Mouse (Mus musculus) hindbrain, embryonic 15.5 days (tissue): ENCODE data around the gene Zup1. TPM values are rescaled to one million over a fixed set of nuclear protein-coding genes. Genes with fewer than 3 reads are reported as not detected.
"Not testable (repeated sequence)": the region's sequence is repeated elsewhere in the genome, so short reads cannot be mapped to it uniquely, and the experiment has no call there.

ENCODE experiments used
- ATAC-seq: fragments of 200-750 bp; cut with Nextera tagmentation; 2 replicates; pipeline ENCODE4 v1.8.0; 2017; ENCODE audit warnings: low read depth, moderate number of reproducible peaks, moderate TSS enrichment; ENCODE audit not compliant: low FRiP score
- H3K27ac ChIP-seq: fragments of 300-500 bp; sonication (generic); replicated peaks from 2 replicates; pipeline ENCODE4 v1.5.1; 2015; ENCODE audit warnings: mild to moderate bottlenecking, inconsistent platforms
- H3K27me3 ChIP-seq: fragments of 300-500 bp; sonication (generic); 2 replicates; pipeline ENCODE4 v1.6.1; 2015; ENCODE audit warnings: control low read depth, inconsistent platforms
- H3K36me3 ChIP-seq: fragments of 300-500 bp; sonication (generic); 2 replicates; pipeline ENCODE4 v1.6.1; 2015; ENCODE audit warnings: control low read depth, inconsistent platforms
- H3K4me1 ChIP-seq: fragments of 300-500 bp; sonication (generic); replicated peaks from 2 replicates; pipeline ENCODE4 v1.6.1; 2015; ENCODE audit warnings: control low read depth, inconsistent platforms
- H3K4me2 ChIP-seq: fragments of 300-500 bp; sonication (generic); 2 replicates; pipeline ENCODE4 v1.6.1; 2015; ENCODE audit warnings: moderate library complexity, mild to moderate bottlenecking, inconsistent platforms
- H3K4me3 ChIP-seq: fragments of 300-500 bp; sonication (generic); 2 replicates; pipeline ENCODE4 v1.5.1; 2015; ENCODE audit warnings: mild to moderate bottlenecking, inconsistent platforms
- H3K9ac ChIP-seq: fragments of 300-500 bp; sonication (generic); 2 replicates; pipeline ENCODE4 v1.6.1; 2015; ENCODE audit warnings: inconsistent platforms
- H3K9me3 ChIP-seq: fragments of 300-500 bp; sonication (generic); 2 replicates; pipeline ENCODE4 v1.6.1; 2016; ENCODE audit warnings: control low read depth, inconsistent platforms
- WGBS: fragments of 180-500 bp; shearing (Covaris S2); methylation state at CpG from one replicate; pipeline ENCODE4 v1.1.7; 2015; 5-methylcytosine and 5-hydroxymethylcytosine counted together
- polyA plus RNA-seq: library from polyadenylated mRNA; unstranded; fragments of >200 nt; fragmentation: Nextera tagmentation; extraction: Ambion mirVana; gene quantifications from 2 replicates; pipeline ENCODE4 v1.2.1, GENCODE M21; 2015

The Zup1 gene
- polyA plus RNA-seq, 1 experiment from 2014 or later: 19.7 TPM

DNA sequence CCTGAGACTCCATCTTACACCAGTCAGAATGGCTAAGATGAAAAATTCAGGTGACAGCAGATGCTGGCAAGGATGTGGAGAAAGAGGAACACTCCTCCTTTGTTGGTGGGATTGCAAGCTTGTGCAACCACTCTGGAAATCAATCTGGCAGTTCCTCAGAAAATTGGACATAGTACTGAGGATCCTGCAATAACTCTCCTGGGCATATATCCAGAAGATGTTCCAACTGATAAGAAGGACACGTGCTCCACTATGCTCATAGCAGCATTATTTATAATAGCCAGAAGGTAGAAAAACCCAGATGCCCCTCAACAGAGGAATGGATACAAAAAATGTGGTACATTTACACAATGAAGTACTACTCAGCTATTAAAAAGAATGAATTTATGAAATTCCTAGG, 49.5 kb downstream of the Zup1 start:
- not testable (repeated sequence) for H3K27ac ChIP-seq, H3K4me2 ChIP-seq, H3K9me3 ChIP-seq, H3K4me3 ChIP-seq, H3K27me3 ChIP-seq, H3K9ac ChIP-seq, H3K36me3 ChIP-seq, H3K4me1 ChIP-seq, ATAC-seq
- 84% methylated on average over 1 of the region's 1 CpGs for WGBS

DNA sequence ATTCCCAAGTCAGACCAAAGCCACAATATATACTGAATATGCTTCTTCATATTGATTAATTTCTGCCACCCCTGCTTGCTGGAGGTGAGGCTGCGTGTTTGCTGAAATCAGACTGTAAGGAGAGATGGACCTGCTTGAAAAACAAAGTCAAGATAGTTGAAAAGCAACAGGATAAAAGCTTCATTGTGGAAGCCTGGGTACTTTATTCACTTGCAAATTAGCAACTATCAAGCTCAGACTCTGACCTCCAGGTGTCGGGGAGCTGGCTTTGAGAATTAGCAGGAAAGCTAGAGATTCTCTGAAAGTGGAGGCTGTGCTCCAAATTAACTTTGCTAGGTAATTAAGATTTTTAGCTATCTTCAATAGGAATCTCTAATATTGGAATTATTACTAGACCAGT, 68.7 kb downstream of the Zup1 start:
- 72% methylated on average over 2 of the region's 2 CpGs for WGBS
- not testable (repeated sequence) for H3K4me3 ChIP-seq, H3K36me3 ChIP-seq, ATAC-seq, H3K27me3 ChIP-seq, H3K4me1 ChIP-seq, H3K9ac ChIP-seq, H3K4me2 ChIP-seq, H3K27ac ChIP-seq, H3K9me3 ChIP-seq

DNA sequence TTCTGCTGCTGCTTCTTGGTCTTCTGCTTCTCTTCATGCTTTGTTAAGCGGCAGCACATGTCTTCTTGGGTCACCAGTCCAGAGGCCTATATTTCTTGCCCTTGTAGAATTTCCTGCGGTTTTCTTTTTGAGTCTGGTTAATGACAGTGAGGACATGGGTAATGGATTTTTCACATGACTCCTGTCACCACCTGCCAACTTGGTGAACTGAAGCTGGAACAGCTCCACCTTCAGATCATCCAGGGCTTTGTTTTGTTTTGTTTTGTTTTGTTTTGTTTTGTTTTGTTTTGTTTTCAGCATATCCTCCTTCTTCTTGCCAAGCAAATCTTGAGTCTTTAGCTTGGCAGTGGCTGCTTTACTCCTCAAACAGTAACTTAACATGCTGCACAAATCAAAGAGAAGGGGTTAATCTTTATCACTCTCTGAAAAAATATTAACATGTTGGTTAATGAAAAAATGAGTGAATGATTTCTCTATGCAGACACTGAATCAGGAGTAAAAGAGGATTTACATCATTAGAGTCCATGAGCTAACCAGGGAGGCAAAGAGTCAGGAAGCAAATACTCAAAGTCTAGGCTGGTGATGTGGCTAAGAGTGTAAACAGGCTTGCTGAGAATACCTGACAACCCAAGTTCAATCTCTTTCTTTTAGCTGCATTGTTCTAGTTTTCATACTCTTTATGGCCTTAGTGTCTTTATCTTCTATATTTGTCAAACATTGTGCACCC, 78.2 kb downstream of the Zup1 start:
- no peak overlapping the region for H3K27ac ChIP-seq
- H3K4me1 ChIP-seq: no peaks in the 10 kb centered on the region
- no peak overlapping the region for H3K4me2 ChIP-seq
- ATAC-seq: no peak
- 93% methylated on average over 2 of the region's 2 CpGs for WGBS
- no peak overlapping the region for H3K9ac ChIP-seq
- no peaks in the 10 kb centered on the region for H3K9me3 ChIP-seq
- no peak overlapping the region for H3K4me3 ChIP-seq
- H3K27me3 ChIP-seq: no peaks in the 10 kb centered on the region
- H3K36me3 ChIP-seq: no peaks in the 10 kb centered on the region

DNA sequence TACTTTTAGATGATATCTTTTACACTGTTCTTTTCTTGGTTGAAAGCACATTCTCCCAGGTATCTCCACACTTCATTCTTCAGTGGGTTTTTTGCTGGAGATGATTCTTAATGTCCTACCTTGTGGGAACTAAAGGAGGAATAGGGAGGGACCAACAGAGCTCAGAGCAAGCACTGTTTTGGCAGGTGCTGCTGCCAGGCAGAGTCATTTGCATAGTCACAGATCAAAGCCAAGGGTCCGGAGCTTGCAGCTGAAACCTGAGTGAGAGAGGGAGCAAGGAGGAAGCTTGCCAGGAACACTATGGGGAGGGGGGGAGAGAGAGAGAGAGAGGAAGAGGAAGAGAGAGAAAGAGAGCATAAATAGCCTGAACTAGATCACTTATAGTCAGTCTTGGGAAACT, 80.6 kb downstream of the Zup1 start:
- Histone ChIP-seq H3K4me2 (no peak overlapping the region), H3K9me3 (no peaks in the 10 kb centered on the region), H3K36me3 (no peaks in the 10 kb centered on the region), H3K27me3 (no peaks in the 10 kb centered on the region), H3K4me3 (no peak overlapping the region), H3K9ac (no peak overlapping the region), H3K27ac (no peak overlapping the region), H3K4me1 (no peaks in the 10 kb centered on the region)
- ATAC-seq: no peak
- 17% methylated on average over 1 of the region's 1 CpGs for WGBS

Other genes with a start within 250 kb of the Zup1 start
- not detected in 2 replicates for gene Sult3a2, start 164.6 kb downstream of the Zup1 start, polyA plus RNA-seq
- gene Sult3a1, start 93.5 kb downstream of the Zup1 start, polyA plus RNA-seq: not detected in 2 replicates
- gene Rsph4a, start 46.2 kb downstream of the Zup1 start, polyA plus RNA-seq: 0.79 and 1.9 TPM in 2 replicates
- gene Rwdd1, start 68.4 kb upstream of the Zup1 start, polyA plus RNA-seq: 118 and 121 TPM in 2 replicates
- gene Trappc3l, start 86.3 kb upstream of the Zup1 start, polyA plus RNA-seq: 0.25 TPM in 1 of 2 replicates, not detected in the other
- gene Calhm4, start 93.0 kb upstream of the Zup1 start, polyA plus RNA-seq: not detected in 2 replicates
- gene Calhm5, start 145.2 kb upstream of the Zup1 start, polyA plus RNA-seq: 0.71 and 0.83 TPM in 2 replicates
- gene Calhm6, start 176.7 kb upstream of the Zup1 start, polyA plus RNA-seq: 0.91 and 1.0 TPM in 2 replicates